Comparison of ENCODE assay signal across 9 mouse cellular contexts in the genomic region with DNA sequence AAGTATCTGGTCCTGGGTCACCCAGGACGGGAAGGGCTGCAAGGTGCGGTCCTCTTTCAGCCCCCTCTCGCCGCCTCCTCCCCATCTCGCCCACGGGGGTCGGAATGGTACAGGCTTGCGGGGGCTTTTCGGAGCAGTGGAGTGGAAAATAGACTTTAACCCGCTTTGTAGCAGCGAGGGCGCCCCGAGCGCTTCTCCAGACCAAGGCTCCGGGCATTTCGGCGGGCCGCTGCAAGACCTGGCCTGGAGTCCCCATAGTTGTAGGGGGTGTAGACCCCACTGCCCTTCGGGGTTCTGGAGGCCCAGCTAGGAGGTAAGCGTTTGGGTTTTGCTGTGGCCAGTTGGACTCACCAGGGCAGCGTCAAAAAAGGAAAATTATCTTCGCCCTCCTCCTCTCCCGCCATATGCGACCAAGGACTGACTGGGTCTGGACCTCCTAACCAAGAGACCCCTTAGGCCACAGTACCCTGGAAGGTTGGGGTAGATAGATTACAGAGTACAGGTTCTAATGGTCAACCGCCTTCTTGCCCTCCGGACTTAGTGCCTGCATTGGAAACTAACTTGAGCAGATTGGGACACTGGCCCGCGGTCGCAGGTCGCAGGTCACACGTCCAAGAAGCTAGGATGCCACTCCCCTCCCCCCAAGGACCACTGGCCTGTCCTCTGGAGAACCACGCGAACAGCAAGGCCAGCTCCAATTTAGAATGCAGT. TPM values are rescaled to one million over a fixed set of nuclear protein-coding genes. Genes with fewer than 3 reads are reported as not detected.
A peak's percentile ranks its signal among the peaks of the same experiment; 100 is the strongest.
DNase-seq lines count a peak whose midpoint lies in the region; ATAC-seq and TF ChIP-seq lines count a peak whose summit lies in the region.
"Had no signal": no experiment of that assay in that cellular context is flagged by ENCODE, and none has a peak within 500 bp of the region (broad histone marks: within the 10 kb centered on the region; RNA-seq: fewer than 3 reads in every experiment).

No protein-coding gene starts in this region.

- peaks cover 31% of the 10 kb centered on the region for H3K4me1 ChIP-seq in heart, embryonic 12.5 days (replicated peaks)
- H3K4me1 ChIP-seq in cortical plate, adult 2 months (ENCODE audit: control insufficient read depth, insufficient read depth, low read length) = no peaks in the 10 kb centered on the region
- peaks cover 34% of the 10 kb centered on the region for H3K4me1 ChIP-seq in intestine, embryonic 15.5 days (replicated peaks)
- H3K4me1 ChIP-seq in liver, embryonic 14.5 days (replicated peaks; ENCODE audit: control insufficient read depth in 2 of 2, insufficient read depth in 2 of 2, low read length in 1 of 2) = no peaks in the 10 kb centered on the region

- no peaks in the 10 kb centered on the region for H3K36me3 ChIP-seq in heart, embryonic 12.5 days
- H3K36me3 ChIP-seq in intestine, embryonic 15.5 days = no peaks in the 10 kb centered on the region
- H3K36me3 ChIP-seq in liver, embryonic 14.5 days (replicated peaks; ENCODE audit: control insufficient read depth, insufficient read depth, low read depth) = no peaks in the 10 kb centered on the region

- 2% methylated on average over 33 of the region's 33 CpGs for WGBS in heart, embryonic 12.5 days
- WGBS in intestine, embryonic 15.5 days = 2% methylated on average over 33 of the region's 33 CpGs
- WGBS in liver, embryonic 14.5 days (ENCODE audit: insufficient replicate concordance) = 2% methylated on average over 33 of the region's 33 CpGs

- H3K4me2 ChIP-seq in heart, embryonic 12.5 days = peak overlapping the region; percentile 15
- peak overlapping the region; percentile 86 for H3K4me2 ChIP-seq in intestine, embryonic 15.5 days (replicated peaks)
- H3K4me2 ChIP-seq in liver, embryonic 14.5 days (ENCODE audit: low read depth) = peak overlapping the region; percentile 22; the same call in 1 of the 2 replicates

- no peak for TF ChIP-seq POLR2A in cortical plate, adult 2 months (IDR thresholded peaks at IDR 0.05; ENCODE audit: extremely low read depth, insufficient read depth, low read length)

- intact Hi-C loops in heart, postnatal 14 days (cut with DNase I) = no loop called here

- H3K9me3 ChIP-seq in heart, embryonic 12.5 days (replicated peaks) = no peaks in the 10 kb centered on the region
- no peaks in the 10 kb centered on the region for H3K9me3 ChIP-seq in intestine, embryonic 15.5 days
- H3K9me3 ChIP-seq in liver, embryonic 14.5 days (ENCODE audit: control insufficient read depth, low read length) = no peaks in the 10 kb centered on the region

- TF ChIP-seq EP300 in liver, embryonic 14.5 days (IDR thresholded peaks at IDR 0.05; ENCODE audit: low read depth) = no peak

- no peak overlapping the region for H3K27ac ChIP-seq in heart, embryonic 12.5 days (ENCODE audit: poor library complexity, severe bottlenecking)
- H3K27ac ChIP-seq in cortical plate, adult 2 months (ENCODE audit: insufficient read depth, low read length) = no peak overlapping the region
- no peak overlapping the region for H3K27ac ChIP-seq in intestine, embryonic 15.5 days
- no peak overlapping the region for H3K27ac ChIP-seq in liver, embryonic 14.5 days

- H3K9ac ChIP-seq in heart, embryonic 12.5 days = no peak overlapping the region
- no peak overlapping the region for H3K9ac ChIP-seq in intestine, embryonic 15.5 days
- no peak overlapping the region for H3K9ac ChIP-seq in liver, embryonic 14.5 days (replicated peaks)

- no peak for ATAC-seq in heart, embryonic 12.5 days (ENCODE audit: insufficient number of reproducible peaks, low FRiP score)
- no peak for ATAC-seq in intestine, embryonic 15.5 days
- ATAC-seq in liver, embryonic 14.5 days (ENCODE audit: insufficient read depth) = no peak

- TF ChIP-seq CTCF in cortical plate, adult 2 months (IDR thresholded peaks at IDR 0.05; ENCODE audit: extremely low read depth, insufficient read depth, low read length) = no peak
- TF ChIP-seq CTCF in liver, embryonic 14.5 days (IDR thresholded peaks at IDR 0.05; ENCODE audit: low read depth) = no peak

- H3K4me3 ChIP-seq in heart, embryonic 12.5 days = no peak overlapping the region; the same call in 1 of the 2 replicates
- peak overlapping the region; percentile 77; the same call in 1 of the 2 replicates for H3K4me3 ChIP-seq in cortical plate, adult 2 months (ENCODE audit: insufficient read depth, low read length)
- peak overlapping the region; percentile 22 for H3K4me3 ChIP-seq in intestine, embryonic 15.5 days (replicated peaks)
- H3K4me3 ChIP-seq in liver, embryonic 14.5 days (ENCODE audit: insufficient read depth in 1 of 2, low read depth in 2 of 2, low read length in 2 of 2) = no peak overlapping the region

- DNase-seq in heart, postnatal 14 days = no peak
- no peak for DNase-seq in liver, embryonic 14.5 days (ENCODE audit: low read depth in 3 of 3, low spot score in 3 of 3)
- no peak for DNase-seq in T-cell, adult 2 months (ENCODE audit: low spot score)
- no peak for DNase-seq in left cerebral cortex, adult 18-20 months (ENCODE audit: low spot score in 2 of 2)
- no peak for DNase-seq in gastrocnemius, postnatal 25 days

- peaks cover 89% of the 10 kb centered on the region for H3K27me3 ChIP-seq in heart, embryonic 12.5 days (replicated peaks)
- peaks cover 64% of the 10 kb centered on the region for H3K27me3 ChIP-seq in intestine, embryonic 15.5 days (replicated peaks)
- peaks cover 68% of the 10 kb centered on the region for H3K27me3 ChIP-seq in liver, embryonic 14.5 days (ENCODE audit: control insufficient read depth, insufficient read depth, low read length)

RNA-seq across cellular contexts. Expression of a gene that starts 1.1 kb away (rescaled TPM):
- not detected in 2 replicates for polyA plus RNA-seq in heart, embryonic 12.5 days (2016; fragmentation: Nextera tagmentation; extraction: Ambion mirVana)
- not detected for total RNA-seq in heart, postnatal 14 days (2021)
- polyA plus RNA-seq in cortical plate, adult 2 months (2012; rRNA removed) = 46.4 and 51.2 TPM in 2 replicates
- not detected in 2 replicates for polyA plus RNA-seq in intestine, embryonic 15.5 days (2015; fragmentation: Nextera tagmentation; extraction: Ambion mirVana)
- polyA plus RNA-seq in liver, embryonic 14.5 days (2012; rRNA removed) = 0.03 and 0.12 TPM in 2 replicates
- polyA plus RNA-seq in liver, embryonic 14.5 days (2014; fragmentation: Nextera tagmentation; extraction: Ambion mirVana) = not detected in 2 replicates
- 10 to 100 TPM; 32.5 to 42.6 TPM for total RNA-seq in left cerebral cortex, adult 18-20 months (2021)
- not detected for total RNA-seq in gastrocnemius, postnatal 25 days (2021)
- polyA plus RNA-seq: neural tube, embryonic 14.5 days had no signal

RNA-seq across cellular contexts. Expression of a gene that starts 48.6 kb away (rescaled TPM):
- 51.2 and 53.7 TPM in 2 replicates for polyA plus RNA-seq in heart, embryonic 12.5 days (2016; fragmentation: Nextera tagmentation; extraction: Ambion mirVana)
- 10 to 100 TPM; 57.3 to 58.7 TPM for total RNA-seq in heart, postnatal 14 days (2021)
- polyA plus RNA-seq in cortical plate, adult 2 months (2012; rRNA removed) = 15.3 and 18.5 TPM in 2 replicates
- 77.0 and 82.9 TPM in 2 replicates for polyA plus RNA-seq in intestine, embryonic 15.5 days (2015; fragmentation: Nextera tagmentation; extraction: Ambion mirVana)
- polyA plus RNA-seq in liver, embryonic 14.5 days (2012; rRNA removed) = 7.6 and 7.9 TPM in 2 replicates
- 32.9 and 35.6 TPM in 2 replicates for polyA plus RNA-seq in liver, embryonic 14.5 days (2014; fragmentation: Nextera tagmentation; extraction: Ambion mirVana)
- total RNA-seq in left cerebral cortex, adult 18-20 months (2021) = 10 to 100 TPM; 48.4 to 51.5 TPM
- total RNA-seq in gastrocnemius, postnatal 25 days (2021) = 10 to 100 TPM; 44.9 to 50.4 TPM

Comparison
In these comparisons a context has a peak if more than half of its experiments do, and no peak if none do; other contexts are left out.
1. H3K4me2 ChIP-seq: peak in every context shown above with its lines; median percentile 86 in intestine, embryonic 15.5 days; 22 in liver, embryonic 14.5 days; 15 in heart, embryonic 12.5 days.
2. H3K4me3 ChIP-seq: peak in cortical plate, adult 2 months (single experiment) and intestine, embryonic 15.5 days (single experiment); none in heart, embryonic 12.5 days (single experiment) and liver, embryonic 14.5 days (0 of 2).
3. RNA of a gene that starts 1.1 kb away (polyA plus RNA-seq): 46.4 to 51.2 TPM in cortical plate, adult 2 months; not detected in heart, embryonic 12.5 days, not detected in intestine, embryonic 15.5 days and 0.03 to 0.12 TPM in liver, embryonic 14.5 days; every median in the first group is over 10 times any median in the second.